Mouse (Mus musculus) G1E (cell line): Measurements from ENCODE around the gene Myo1g.

ENCODE experiments used
- CTCF ChIP-seq: IDR thresholded peaks from 2 replicates; pipeline ENCODE4 v1.5.1; 2012; ENCODE audit warnings: low read depth, low read length, inconsistent platforms, mixed read lengths
- POLR2AphosphoS5 ChIP-seq: IDR thresholded peaks from 2 replicates; pipeline ENCODE4 v1.6.1; 2012; ENCODE audit warnings: low read depth, low read length, inconsistent platforms; ENCODE audit not compliant: insufficient replicate concordance
- TAL1 ChIP-seq: conservative IDR thresholded peaks from 2 replicates; pipeline ENCODE4 v1.6.1; 2012; ENCODE audit warnings: low read depth, low read length, inconsistent platforms, mixed read lengths

DNA sequence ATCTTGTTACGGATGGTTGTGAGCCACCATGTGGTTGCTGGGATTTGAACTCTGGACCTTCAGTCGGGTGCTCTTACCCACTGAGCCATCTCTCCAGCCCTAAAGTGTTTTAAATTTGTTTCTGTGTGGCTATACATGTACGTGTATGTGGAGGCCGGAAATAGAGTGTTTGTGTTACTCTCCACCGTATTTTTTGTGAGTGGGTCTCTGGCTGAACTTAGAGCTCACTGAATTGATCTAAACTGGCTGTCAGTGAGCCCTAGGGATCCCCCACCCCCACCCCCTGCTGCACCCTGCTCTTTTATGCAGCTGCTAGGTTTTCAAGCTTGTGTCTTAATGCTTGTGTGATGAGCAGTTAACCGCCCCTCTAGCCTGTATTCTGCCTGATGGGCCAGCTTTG, 43.9 kb downstream of the Myo1g start:
- TF ChIP-seq CTCF = no peak
- TF ChIP-seq TAL1 = no peak
- no peak for TF ChIP-seq POLR2AphosphoS5
